Mouse (Mus musculus): Measurements from ENCODE around the gene 1600002K03Rik.

1600002K03Rik gene

DNA sequence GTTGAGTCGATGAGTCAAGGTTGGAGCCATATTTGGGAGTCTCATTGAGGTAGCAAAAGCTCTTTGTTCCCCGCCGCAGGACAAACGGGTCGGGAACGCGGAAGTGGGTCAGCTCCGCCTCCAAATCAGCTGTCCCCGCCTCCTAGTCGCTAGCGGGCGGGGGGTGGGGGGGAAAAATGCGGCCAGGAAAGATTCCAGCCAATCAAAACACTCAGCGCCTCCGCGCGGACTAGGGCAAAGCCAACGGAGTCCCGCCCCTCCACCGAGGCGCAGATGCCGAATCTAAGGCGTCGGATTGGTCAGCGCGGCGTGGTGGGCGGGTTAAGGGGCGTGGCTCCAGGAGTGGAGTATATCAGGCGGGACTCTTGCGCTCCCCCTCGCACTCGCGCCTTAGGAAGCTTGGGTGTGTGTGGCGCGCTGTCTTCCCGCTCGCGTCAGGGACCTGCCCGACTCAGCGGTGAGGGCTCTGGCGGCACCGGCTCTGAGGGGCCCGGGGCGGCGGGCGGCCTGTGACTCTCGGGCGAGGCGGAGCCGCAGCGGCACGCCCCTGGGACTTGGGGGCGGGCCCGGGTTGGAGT lies 5.2 kb upstream of the 1600002K03Rik start:
- peak; percentile 98 for DNase-seq (ENCODE audit: low spot score)

DNA sequence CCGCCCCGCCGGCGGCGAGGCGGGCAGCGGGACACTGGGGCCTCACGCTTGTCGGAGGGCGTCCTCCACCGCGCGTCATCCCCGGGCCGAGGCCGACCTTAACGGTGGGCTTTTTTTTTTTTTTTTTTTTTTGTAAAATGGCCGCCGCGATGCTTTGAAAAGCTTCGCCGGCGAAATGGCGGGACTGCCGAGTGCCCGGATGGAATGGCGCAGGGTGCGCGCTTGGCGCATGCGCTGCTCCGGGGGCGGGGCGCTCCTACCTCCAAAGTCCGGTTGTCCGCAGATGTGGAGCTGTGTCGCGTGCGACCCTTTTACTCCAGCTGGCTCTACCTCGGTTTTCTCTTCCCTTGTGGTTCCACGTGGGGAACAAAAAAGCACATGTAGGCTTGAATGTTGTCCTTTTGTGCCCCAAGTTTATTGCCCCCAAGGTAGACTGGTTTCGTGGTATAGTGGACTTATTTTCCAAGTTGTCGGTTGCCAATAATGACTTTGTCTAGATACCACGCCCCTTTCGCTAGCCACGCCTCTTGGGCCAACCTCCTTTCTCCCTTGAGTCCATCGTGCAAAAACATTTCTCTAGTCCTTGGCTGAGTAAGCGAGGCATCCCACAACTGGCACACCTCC lies 4.6 kb upstream of the 1600002K03Rik start:
- peak; percentile 81 for DNase-seq (ENCODE audit: low spot score)

DNA sequence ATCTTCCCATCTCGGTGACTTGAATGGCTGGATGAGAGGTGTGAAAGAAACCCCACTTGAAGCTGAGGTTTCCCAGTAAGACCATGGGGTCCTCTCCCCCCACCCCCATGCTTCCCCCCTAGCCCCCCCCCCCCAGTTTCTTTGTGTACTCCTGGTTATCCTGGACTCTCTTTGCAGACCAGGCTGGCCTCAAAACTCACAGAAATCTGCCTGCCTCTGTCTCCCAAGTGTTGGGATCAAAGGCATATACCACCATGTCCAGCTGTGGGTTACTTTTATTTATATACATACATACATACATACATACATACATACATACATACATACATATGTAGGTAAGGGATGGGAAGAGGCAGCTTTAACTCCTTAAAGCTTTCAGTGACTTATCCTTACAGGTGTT lies 3.7 kb upstream of the 1600002K03Rik start:
- DNase-seq (ENCODE audit: low spot score): no peak

DNA sequence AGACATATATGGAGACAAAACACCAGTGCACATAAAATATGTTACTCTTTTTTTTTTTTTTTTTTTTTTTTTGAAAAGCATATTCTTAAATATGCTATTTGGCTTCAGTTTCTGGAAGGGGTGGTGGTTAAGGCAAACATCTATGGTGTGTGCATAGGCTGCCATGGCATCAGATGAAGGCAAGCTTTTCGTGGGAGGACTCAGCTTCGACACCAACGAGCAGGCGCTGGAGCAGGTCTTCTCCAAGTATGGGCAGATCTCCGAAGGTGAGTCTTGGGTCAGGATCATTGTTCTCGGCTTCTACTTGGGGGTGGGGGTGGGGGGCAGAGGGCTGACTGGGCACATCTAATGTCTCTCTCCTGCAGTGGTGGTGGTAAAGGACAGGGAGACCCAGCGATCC lies 3.1 kb upstream of the 1600002K03Rik start:
- DNase-seq (ENCODE audit: low spot score): no peak

DNA sequence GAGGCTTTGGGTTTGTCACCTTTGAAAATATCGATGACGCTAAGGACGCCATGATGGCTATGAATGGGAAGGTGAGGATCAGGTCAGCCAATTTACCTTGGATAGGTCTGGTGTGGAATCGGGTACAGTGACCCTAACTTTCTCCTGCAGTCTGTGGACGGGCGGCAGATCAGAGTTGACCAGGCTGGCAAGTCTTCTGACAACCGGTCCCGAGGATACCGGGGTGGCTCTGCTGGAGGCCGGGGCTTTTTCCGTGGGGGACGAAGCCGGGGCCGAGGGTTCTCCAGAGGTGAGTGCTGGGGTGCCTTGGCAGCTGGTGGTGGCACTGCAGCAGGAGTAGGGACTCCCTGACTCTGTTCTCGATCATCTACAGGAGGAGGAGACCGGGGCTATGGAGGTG lies 2.7 kb upstream of the 1600002K03Rik start:
- DNase-seq (ENCODE audit: low spot score): no peak

DNA sequence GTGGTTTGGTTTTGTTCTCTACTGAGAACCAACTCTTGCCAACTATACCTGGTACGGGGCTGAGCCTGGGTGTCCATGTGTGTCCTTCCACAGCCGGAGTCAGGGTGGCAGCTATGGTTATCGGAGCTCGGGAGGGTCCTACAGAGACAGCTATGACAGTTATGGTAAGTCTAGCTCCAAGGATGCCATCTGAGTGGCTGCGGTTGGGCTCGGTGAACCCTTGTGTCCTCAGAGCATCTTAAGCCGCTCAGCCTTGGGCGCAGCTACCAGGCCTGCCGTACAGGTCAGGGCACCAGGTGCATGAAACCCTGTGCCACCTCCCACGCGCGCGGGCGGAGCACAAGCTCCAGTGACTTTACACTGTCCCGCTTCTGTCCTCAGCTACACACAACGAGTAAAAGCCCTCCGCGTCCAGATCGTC lies 2.1 kb upstream of the 1600002K03Rik start:
- no peak for DNase-seq (ENCODE audit: low spot score)

DNA sequence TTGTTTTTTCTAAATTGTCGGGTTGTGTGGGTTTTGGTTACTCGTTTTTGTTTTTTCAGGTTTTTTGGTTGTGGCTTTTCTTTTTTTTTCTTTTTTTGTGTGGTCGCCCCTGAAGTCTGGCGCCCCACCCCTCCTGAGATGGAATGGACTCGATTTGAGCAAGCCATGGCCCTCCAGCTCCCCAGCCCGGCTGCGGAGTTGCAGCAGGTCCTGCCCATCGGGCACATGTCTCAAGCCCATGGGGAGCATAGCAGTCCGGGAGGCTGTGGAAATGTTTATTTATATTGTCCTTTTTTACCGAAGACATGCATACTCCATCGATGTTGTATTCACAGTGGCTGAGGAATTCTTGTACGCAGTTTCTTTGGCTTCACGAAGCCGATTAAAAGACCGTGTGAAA lies 1.5 kb upstream of the 1600002K03Rik start:
- no peak for DNase-seq (ENCODE audit: low spot score)

DNA sequence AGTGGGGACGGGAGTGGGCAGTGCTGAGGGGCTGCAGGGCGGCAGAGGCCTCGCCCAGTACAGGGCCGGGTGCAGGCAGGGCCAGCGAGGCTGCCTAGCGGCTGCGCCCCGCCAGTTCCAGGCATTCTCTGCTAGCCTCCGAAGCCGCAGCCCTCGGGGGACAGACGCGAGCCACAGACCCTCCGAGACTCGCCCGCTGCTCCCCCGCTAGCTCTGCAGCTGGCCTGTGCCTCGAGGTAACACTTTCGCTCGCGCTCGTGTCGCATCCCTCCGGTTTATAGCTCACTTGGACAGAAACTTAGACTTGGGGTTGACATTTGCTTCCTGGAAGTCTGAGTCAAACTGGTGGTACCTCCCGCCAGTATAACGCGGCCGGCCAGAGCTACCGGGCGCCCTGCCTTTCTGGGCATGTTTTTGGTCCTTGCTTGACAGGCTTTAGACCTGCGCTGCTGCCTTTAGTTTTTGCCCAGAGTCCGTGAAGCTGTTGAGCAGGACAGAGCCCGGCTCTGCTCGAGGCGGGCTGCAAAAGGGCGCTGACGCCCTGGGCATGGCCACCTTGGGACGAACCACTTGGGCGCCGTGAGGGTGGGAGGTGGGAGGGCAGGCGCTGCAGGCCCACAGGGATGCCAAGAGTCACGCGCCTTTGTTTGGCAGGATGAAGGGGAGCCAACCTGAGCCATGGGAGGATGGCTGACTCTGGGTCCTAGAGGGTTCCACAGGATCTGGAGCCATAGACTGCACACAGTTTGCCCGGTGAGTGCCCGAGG lies 801 bp upstream of the 1600002K03Rik start:
- no peak for DNase-seq (ENCODE audit: low spot score)

DNA sequence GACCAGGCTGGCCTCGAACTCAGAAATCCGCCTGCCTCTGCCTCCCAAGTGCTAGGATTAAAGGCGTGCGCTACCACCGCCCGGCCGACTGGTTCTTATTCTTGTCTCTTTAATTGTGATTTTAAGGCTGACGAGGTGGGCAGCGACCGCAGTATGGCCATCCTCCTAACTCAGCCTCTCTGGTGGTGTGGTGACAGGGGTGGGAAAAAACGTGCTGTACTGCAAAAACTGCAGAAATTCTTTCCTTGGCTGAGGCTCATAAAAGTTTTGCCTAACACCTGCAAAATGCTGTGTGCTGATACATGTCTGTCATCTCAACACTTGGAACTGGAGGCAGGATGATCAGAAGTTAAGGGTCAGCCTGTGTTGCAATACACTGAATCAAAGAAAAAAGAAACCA lies 614 bp downstream of the 1600002K03Rik start:
- no peak for DNase-seq (ENCODE audit: low spot score)

DNA sequence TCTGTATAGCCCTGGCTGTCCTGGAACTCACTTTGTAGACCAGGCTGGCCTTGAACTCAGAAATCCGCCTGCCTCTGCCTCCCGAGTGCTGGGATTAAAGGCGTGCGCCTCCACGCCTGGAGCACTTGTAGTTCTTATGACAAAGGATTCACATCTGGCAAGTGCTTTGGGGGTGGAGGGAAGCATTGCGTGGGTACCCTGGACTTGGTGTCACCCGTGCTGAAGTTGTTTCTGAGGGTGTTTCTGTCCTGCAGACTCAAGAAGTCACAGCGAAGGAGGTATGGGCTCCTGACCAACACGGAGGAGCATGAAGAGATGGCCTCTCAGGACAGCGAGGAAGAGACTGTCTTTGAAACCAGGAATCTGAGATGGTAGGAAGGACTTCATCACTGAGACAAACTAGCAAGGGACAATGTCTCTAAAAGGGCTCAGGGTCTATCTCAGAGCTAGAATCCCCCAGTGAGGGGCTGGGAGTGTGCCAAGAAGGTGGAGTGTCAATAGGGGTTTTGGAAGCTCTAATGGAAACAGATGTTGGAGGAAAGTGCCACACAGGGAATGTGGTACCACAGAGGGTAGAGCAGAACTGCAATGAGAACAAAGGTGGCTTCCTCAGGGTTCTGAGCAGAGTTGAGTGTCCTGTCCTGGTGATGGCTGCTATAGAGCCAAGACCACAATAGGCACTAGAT lies 1.4 kb downstream of the 1600002K03Rik start:
- DNase-seq (ENCODE audit: low spot score): no peak

DNA sequence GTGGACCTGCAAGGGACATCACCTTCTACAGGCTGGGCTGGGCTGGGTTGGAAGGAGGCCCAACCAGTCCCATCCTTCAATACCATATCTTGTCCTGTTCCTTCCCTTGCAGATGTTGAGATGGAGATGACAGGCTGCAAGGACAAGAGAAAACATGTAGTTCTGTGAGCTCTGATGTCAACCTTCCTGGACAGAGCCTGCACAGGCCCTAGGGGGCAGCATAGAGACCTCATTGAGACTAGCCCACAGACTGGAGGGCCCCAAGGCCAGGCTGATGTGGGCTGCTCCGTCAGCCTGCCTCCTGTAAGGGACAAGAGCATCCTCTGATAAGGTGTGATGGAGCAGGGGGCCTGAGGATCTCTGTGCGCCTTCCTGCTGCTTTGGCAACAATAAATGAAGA lies 2.0 kb downstream of the 1600002K03Rik start:
- DNase-seq (ENCODE audit: low spot score): no peak

DNA sequence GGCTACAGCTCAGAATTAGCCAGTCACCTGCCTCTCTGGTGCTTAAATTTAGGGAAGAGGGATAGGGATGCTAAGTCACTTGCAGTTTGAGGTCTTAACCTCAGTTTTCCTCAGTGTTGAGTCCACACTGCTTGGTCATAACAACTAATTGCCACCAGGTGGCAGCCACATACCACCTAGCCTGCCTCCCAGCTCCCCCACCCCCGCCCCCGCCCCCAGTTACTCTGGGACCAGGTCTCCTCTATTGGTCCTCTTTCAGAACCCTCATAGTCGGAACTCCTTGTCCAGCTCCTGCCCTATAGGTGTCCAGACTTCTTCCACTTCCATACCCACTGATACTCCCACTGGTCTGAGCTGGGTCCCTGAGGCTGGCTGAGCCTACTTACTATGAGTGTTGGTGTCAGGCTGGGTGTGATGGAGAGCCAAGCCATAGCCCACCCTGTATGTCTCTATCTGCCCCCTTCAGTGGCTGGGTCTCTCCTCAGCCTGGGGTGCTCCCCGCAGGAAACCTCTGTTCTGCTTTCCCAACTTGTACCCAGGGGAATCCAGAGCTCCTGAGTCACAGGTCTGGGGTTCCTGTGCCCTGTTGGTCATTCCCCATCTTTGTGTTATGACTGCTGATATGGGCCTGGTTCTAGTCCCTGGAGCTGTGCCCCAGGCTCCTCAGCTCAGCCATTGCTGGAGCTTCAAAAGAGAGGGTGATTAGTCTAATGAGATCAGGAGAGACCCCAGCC lies 3.0 kb downstream of the 1600002K03Rik start:
- no peak for DNase-seq (ENCODE audit: low spot score)

DNA sequence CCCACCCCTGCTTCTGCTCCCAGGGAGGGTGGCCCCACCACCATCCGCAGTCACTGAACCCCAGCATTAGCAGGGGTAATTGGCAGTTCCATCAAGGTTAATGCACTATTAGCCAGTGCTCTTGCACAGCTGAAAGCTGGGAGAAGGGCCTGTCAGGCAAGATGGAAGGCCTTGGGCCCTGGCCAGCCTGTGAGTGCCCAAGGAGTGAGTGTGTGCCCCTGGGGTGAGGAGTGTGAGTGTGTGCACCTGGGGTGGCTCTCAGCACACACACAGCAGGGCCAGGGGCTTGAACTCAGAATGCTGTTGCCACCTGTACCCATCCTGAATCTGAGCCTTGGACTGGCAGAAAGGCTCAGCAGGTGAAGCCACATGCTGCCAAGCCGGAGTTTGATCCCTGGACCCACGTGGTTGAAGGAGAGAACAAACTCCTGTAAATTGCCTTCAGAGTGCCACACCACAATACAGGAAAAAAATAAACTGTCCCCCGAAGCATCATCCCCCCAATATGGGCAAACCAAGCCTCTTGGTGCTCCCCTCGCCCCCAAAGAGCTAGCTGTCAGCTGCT lies 3.6 kb downstream of the 1600002K03Rik start:
- no peak for DNase-seq (ENCODE audit: low spot score)

DNA sequence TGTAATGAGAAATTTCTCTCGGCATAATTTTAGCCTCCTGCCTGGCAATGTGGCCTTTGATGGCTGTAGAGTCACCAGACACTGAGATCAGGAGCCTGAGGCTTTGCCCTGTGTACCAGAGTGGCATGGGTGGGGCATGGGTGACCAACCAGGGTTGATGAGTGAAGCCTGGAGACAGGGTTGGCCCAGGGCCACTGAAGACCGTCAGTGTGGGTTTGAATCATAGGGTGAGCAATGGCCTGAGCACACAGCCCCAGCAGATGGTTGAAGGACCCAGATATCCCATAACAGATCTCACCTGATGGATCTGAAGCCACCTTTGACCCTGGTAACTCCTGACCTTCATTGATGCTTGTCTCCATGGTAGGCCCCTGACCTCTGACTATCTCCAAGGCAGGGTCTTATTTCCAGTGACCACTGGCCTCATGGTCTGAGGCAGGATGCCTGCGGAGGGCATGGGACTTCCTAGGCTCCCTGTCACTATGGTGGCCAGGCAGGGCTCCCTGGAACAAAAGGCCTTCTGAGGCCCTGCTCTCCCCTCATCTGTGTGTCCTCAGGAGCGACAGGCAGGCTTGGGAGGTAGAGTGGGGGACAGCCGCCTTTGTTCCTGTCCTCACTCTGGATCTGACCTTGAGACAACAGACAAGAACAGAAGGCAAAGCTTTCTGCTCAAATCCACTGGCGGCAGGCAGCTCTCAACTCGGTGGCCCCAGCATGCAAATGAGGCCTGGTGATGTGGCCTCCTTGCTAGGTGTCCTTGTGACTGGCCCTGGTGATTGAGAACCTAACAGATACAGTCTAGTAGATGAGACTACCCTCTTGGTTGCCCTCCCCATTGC lies 4.9 kb downstream of the 1600002K03Rik start:
- DNase-seq (ENCODE audit: low spot score): no peak

DNA sequence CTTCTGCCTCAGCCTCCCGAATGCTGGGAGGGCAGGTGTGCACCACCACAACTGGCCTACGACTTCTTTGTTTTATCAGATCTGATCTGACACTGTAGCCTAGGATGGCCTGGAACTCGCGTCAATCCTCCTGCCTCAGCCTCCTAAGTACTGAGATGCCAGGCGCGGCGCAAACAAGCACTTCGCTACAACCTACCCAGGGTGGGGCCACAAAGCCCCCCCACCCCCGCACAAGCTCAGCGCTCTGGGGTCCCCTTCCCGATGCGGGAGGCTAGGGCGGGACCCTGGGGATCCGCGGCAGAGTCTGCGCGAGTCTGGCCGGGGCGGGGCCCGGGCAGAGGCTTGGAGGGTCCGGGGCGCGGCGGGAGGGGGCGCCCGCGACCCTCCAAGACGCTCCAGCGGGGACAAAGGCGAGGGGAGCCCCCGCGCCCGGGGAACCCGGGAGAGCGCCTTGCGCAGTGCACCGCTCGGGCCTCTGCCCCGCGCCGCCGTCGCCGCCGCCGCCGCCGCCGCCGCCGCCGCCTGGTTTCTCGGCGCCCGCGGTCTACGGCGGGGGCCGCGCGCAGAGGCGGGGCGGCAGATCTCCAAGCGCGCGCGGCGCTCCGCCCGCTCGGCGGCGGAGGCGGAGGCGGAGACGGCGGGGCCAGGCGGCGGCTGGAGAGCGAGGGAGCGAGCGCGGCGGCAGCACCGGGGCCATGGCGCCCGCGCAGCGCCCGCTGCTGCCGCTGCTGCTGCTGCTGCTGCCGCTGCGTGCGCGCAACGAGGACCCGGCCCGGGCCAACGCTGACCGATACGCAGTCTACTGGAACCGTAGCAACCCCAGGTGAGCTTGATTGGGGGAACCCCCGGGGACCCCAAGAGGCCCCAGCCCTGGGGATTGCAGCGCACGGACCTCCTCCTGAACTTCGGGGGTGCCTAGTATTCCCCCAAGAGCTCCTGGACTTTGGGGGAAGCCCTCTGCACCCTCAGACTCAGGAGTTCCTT lies 6.6 kb downstream of the 1600002K03Rik start, which contains the start of gene Efna2:
TSS of gene Efna2 (plus strand) at position 415 of the 984 bp plus-strand sequence.
- DNase-seq (ENCODE audit: low spot score): no peak

DNA sequence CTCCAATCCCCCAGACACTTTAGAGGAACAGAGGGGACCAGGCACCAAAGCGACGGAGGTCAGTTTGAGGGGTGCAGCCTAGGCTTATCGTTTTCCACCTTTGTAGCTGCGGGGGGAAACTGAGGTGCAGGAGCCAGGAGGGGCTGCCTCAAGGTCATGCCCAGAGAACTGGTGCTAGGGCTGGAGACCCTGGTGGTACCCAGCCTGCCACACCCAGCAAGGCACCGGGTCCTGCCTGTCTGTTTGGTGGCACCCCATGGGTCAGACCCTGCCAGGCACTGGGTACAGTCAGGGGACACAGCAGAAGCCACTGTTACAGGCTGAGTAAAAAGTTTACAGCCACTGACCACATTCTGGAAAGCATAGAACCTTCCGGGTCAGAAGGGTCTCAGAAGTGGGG lies 7.5 kb downstream of the 1600002K03Rik start:
- DNase-seq (ENCODE audit: low spot score): no peak

DNA sequence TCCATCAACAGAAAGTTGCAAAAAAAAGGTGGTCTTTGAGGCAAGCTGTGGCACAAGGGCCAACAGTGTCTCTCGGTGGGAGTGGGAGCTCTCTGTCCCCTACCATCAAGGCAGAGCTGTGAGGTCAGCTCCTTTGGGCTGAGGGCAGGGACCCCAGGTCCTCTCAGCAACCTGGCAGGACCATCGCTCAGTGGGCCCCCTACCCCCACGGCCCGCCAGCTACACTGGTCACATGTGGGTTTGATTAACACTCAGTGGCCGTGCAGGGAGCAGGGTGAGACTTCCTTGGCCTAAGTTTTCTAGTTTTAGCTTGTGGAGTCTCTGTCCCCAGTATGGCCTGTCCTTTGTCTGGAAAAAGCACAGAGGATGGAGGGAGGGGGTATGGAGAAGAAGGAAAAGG lies 8.1 kb downstream of the 1600002K03Rik start:
- no peak for DNase-seq (ENCODE audit: low spot score)

DNA sequence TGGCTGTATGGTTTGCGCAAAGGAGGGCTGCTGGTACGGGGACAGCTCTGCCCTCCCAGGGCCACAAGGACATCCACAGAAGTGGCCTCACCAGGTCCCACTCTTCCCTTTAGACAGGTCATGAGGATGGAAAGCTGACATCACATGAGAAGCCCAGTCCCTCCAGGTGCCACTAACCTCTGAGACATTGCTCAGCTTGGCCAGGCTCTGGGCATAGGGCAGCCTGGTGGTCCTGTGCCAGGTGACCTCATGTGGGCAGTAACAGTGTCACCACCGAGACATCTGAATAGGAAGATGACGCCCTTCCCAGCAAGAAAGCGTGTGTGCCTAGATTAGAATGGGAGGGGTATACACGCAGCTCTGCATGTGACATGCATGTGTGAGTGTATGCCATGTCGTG lies 9.8 kb downstream of the 1600002K03Rik start:
- DNase-seq (ENCODE audit: low spot score): no peak

DNA sequence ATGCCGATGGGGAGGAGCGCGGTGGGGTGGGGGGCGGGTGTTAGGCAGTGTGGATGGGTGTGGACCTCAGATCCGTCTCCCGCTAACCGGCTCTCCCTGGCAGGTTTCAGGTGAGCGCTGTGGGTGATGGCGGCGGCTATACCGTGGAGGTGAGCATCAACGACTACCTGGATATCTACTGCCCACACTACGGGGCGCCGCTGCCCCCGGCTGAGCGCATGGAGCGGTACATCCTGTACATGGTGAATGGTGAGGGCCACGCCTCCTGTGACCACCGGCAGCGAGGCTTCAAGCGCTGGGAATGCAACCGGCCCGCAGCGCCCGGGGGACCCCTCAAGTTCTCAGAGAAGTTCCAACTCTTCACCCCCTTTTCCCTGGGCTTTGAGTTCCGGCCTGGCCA lies 13.9 kb downstream of the 1600002K03Rik start:
- no peak for DNase-seq (ENCODE audit: low spot score)

DNA sequence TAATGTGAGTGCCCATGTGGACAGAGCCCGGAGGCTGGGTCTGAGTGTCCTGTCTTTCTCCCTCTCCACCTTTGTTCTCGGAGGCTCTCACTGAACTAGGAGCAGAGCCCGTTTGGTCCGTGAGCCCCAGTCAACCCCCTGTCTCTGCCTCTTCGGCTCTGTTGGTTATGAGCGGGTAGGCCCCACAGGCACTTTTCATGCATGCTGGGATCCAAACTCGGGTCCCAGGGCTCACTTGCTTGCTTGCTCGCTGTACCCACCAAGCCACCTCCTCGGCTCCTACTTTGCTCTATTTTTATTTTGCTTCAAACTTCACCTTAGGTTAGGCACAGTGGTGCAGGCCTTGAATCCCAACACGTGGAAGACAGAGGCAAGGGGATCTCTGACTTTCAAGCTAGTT lies 15.0 kb downstream of the 1600002K03Rik start:
- DNase-seq (ENCODE audit: low spot score): no peak

Measured in T-cell, adult 2 months (primary cell).